Mouse (Mus musculus): ENCODE measurements around the gene Spag17.
A peak's percentile ranks its signal among the peaks of the same experiment; 100 is the strongest.

Gene Spag17

DNA sequence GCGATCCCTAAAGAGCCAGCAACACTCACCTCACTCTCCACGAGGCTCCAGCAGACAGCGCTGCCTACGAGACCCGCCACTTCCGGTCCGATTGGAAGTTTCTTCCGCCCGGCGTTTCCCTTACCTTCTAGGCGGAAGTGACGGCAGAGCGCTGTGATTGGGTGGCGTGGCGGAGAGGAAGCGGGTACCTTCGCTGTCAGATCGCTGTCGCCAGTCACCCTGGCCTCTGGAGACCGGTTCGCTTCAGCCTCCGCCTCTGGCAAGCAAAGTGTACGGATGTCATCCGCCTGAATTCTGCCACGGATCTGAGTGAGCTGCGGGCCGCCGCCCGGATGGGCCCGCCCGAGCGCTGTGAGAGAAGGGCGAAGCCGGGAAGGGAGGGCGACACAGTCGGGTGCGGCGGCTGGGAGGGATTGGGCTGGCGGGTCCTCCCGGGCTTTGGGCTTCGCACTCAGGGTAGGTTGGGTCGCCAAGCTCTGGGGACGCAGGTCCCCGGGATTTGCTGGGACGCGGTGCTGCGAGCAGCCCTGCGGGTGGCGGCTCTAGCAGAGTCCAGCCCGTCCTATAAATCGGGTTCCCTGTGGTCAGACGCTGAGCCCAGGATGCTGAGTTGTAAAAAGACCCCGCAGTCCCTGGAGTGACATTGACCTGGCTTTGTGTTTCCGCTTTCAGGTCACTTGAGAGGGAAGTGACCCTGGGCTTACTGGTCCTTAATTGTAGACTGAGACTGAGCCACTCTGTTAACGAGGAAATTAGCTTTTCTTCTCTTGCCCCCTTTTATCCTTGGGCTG, 277.3 kb downstream of the Spag17 start, which contains the start of the genes Gdap2 and Wdr3:
Gene Gdap2 (plus strand): TSS at position 67 of the 791 bp plus-strand sequence.
Gene Wdr3 (minus strand): TSS at position 93 of the 791 bp plus-strand sequence.
- DNase-seq (ENCODE audit: extremely low read depth, low read depth, low spot score): peak; percentile 42

DNA sequence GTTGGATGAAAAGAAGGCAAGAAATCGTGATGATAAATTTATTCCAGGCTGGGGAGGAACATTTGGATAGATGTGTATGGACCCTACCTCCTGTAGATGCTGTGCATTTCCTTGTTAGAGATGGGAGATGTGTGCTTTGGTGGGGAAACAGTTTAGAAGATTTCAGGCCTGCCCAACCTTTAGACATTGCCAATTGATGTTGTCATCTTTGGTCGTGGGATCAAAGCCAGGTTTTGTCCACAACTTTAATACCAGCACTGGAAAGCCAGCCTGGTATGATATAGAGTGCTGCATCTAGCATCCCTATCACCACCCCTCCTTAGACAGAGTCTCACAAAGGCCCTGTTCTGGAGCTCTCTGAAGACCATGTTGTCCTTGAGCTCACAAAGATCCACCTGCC, 278.4 kb downstream of the Spag17 start:
- DNase-seq (ENCODE audit: extremely low read depth, low read depth, low spot score): no peak

DNA sequence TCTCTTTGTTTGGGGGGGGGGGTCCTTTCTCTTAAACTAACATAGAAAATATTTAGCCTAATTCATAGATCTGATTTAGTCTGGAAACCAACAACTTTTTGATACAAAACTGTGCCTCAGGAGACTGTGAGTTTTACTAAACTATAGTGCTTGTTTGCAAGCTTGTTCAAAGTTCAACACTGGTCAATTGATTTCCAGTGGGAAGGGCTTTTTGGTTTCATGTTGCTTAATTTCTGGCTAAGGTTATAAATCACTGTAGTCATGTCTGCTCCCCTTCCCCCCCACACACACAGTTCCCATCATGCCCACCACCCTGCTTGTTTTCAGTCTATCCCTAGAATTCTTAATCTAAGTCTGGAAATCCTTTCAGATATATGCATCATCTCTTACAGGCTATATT, 279.8 kb downstream of the Spag17 start:
- no peak for DNase-seq (ENCODE audit: extremely low read depth, low read depth, low spot score)

DNA sequence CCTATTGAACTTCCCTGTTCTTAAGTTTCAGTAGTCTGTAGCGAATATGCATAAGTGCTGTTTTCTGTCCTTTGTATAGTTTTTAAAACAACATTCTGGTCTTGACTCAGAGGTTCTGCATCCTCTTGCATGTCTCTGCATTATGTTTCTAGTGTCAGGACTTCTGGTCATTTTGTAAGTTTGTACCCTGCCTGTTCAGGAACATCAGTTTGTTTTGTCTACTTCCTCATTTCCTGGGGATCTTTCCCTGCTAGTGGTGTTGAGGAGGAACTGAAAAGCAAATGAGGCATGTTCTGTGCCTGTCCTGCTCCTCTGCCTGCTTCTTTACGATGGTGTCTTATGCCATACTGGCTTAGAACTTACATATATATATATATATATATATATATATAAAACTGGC, 290.8 kb downstream of the Spag17 start:
- no peak for DNase-seq (ENCODE audit: extremely low read depth, low read depth, low spot score)

DNA sequence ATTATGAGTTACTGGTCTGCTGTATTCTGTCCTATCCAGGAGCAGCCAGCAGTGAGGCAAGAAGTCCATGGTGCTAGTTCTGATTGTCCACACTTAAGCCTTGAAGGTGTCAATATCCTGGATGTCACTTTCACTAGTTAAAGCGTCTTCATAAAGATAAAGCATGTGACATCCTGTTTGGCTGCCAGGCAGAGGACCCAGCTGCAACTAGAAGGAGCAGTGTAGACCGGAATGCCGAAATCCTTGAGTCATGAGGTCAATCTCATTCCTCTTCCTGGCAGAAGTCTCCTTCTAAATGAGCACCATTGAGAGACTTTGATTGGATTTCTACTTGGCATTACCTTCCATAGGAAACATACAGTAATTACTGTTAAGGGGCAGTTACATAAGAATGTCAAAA, 295.3 kb downstream of the Spag17 start:
- DNase-seq (ENCODE audit: extremely low read depth, low read depth, low spot score): no peak

DNA sequence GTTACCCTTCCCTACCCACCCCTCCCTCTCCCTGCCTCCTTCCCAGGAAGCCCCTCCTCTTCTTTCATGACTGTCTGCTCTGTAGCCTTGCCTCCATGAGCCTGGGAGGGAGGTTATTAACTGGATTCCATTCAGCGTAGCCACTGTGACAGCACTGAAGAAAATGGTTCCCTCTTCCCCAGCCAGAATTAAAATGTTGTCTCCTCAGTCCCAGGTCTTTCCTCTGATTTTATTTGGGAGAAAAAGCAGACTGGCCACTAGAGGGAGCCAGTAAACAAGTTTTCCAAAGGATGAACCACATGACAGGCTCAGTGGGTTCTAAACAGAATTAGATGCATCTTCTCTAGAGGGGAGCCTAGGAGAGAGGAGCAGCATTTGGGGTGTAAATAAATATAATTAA, 304.2 kb downstream of the Spag17 start:
- DNase-seq (ENCODE audit: extremely low read depth, low read depth, low spot score): no peak

DNA sequence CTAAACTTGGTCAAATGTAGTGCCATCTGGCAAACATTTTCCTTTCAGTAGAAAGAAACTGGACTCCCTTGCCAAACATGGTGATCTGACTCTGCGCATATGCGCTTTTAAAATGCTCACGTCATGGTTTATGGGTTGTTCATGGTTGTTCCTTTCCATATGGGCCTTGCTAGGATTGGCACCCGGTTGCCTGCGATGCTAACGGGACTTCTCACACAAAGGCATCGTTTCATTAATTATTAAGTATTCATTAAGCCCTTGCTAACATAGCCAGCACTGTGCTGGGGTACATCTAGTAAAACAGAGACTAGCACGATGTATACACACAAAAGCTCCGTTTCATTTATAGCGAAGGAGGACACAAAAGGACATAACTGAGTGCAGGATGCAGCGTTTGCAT, 304.7 kb downstream of the Spag17 start:
- no peak for DNase-seq (ENCODE audit: extremely low read depth, low read depth, low spot score)
